Mouse (Mus musculus): ENCODE results near the gene Gm10283. TPM values are rescaled to one million over a fixed set of nuclear protein-coding genes. Genes with fewer than 3 reads are reported as not detected.

The Gm10283 gene
- polyA plus RNA-seq (2012; rRNA removed) = not detected in 2 replicates

GRCm38 (mm10) chr8:60503098-60503497, at the start of gene Gm10283:
TSS of gene Gm10283 (minus strand) at chr8:60503198.

GRCm38 (mm10) chr8:60505653-60506521, 2.9 kb upstream of the Gm10283 start, which contains the start of gene Aadat:
TSS of gene Aadat (plus strand) at chr8:60505932.

Other genes starting within 250 kb of the Gm10283 start
- 0.73 and 1.0 TPM in 2 replicates for gene Aadat, start 2.7 kb upstream of the Gm10283 start, polyA plus RNA-seq (2012; rRNA removed)
- 5.0 and 7.0 TPM in 2 replicates for gene Mfap3l, start 129.6 kb upstream of the Gm10283 start, polyA plus RNA-seq (2012; rRNA removed)

All from central nervous system, embryonic 18 days (tissue).